ENCODE assay signal across 28 mouse cellular contexts in genomic region chr16:24130646-24131045, GRCm38 (mm10).
"Had no signal": no experiment of that assay in that cellular context is flagged by ENCODE, and none has a peak within 500 bp of the region (broad histone marks: within the 10 kb centered on the region; RNA-seq: fewer than 3 reads in every experiment).

No protein-coding gene starts in this region.

- ATAC-seq: forebrain, embryonic 13.5 days; forebrain, embryonic 14.5 days; forebrain, embryonic 15.5 days; forebrain, embryonic 16.5 days; forebrain, postnatal 0 days had no signal

- H3K36me3 ChIP-seq: embryonic facial prominence, embryonic 10.5 days; embryonic facial prominence, embryonic 12.5 days; embryonic facial prominence, embryonic 13.5 days; embryonic facial prominence, embryonic 15.5 days; forebrain, embryonic 10.5 days; forebrain, embryonic 12.5 days; forebrain, embryonic 15.5 days had no signal

- H3K4me1 ChIP-seq: embryonic facial prominence, embryonic 12.5 days; embryonic facial prominence, embryonic 13.5 days; embryonic facial prominence, embryonic 15.5 days had no signal

- H3K4me3 ChIP-seq: embryonic facial prominence, embryonic 10.5 days; embryonic facial prominence, embryonic 12.5 days; embryonic facial prominence, embryonic 13.5 days; embryonic facial prominence, embryonic 15.5 days; erythroblast, embryonic 14.5 days; forebrain, embryonic 10.5 days; forebrain, embryonic 12.5 days; forebrain, embryonic 13.5 days; forebrain, embryonic 15.5 days; gastrocnemius, adult 2 months had no signal

- DNase-seq: cerebellum, adult 18-20 months; cerebellum, adult 2 months; cerebellum, adult 8-10 months; cerebellum, adult 9-10 months; cerebellum, adult 9-11 months; cerebellum, postnatal 10 days; cerebellum, postnatal 14 days; cerebellum, postnatal 25 days; cerebellum, postnatal 36 days; embryo, embryonic 11 days; forebrain, postnatal 0 days; gastrocnemius, adult 2 months; gastrocnemius, postnatal 10 days; gastrocnemius, postnatal 14 days; gastrocnemius, postnatal 25 days; gastrocnemius, postnatal 36 days; heart, adult 18-20 months had no signal

- H3K27ac ChIP-seq: embryonic facial prominence, embryonic 10.5 days; embryonic facial prominence, embryonic 12.5 days; embryonic facial prominence, embryonic 13.5 days; embryonic facial prominence, embryonic 15.5 days; forebrain, embryonic 10.5 days; forebrain, embryonic 12.5 days; forebrain, embryonic 13.5 days; forebrain, embryonic 15.5 days; gastrocnemius, adult 2 months had no signal

- H3K4me2 ChIP-seq: embryonic facial prominence, embryonic 12.5 days; embryonic facial prominence, embryonic 13.5 days; embryonic facial prominence, embryonic 15.5 days; forebrain, embryonic 12.5 days; forebrain, embryonic 13.5 days; forebrain, embryonic 15.5 days had no signal

- H3K9ac ChIP-seq: embryonic facial prominence, embryonic 12.5 days; embryonic facial prominence, embryonic 13.5 days; embryonic facial prominence, embryonic 15.5 days; forebrain, embryonic 12.5 days; forebrain, embryonic 13.5 days; forebrain, embryonic 15.5 days; forebrain, postnatal 0 days had no signal

- H3K9me3 ChIP-seq: embryonic facial prominence, embryonic 10.5 days; embryonic facial prominence, embryonic 12.5 days; embryonic facial prominence, embryonic 13.5 days; embryonic facial prominence, embryonic 15.5 days; forebrain, embryonic 10.5 days; forebrain, embryonic 12.5 days; forebrain, embryonic 13.5 days; forebrain, embryonic 15.5 days had no signal

- H3K27me3 ChIP-seq: embryonic facial prominence, embryonic 12.5 days; embryonic facial prominence, embryonic 13.5 days; embryonic facial prominence, embryonic 15.5 days; forebrain, embryonic 12.5 days; forebrain, embryonic 13.5 days; forebrain, embryonic 15.5 days had no signal
